Mouse (Mus musculus): ENCODE measurements at regions not wholly inside any gene's neighbourhood (a gene's known extent, or its start where the extent isn't known, plus 50 kb on each side); places are given as distances from the start of the nearest gene placed in this dataset.

GRCm38 (mm10) chr7:54333142-54333541 is 502.2 kb upstream of the Luzp2 start:
- no peak for DNase-seq
- intact Hi-C loops (cut with DNase I), result no loop called here

GRCm38 (mm10) chr7:54334916-54335315 is 500.4 kb upstream of the Luzp2 start:
- intact Hi-C loops (cut with DNase I), result no loop called here

GRCm38 (mm10) chr7:54340532-54340931 is 494.8 kb upstream of the Luzp2 start:
- intact Hi-C loops (cut with DNase I), result loop anchor here (5.0 kb wide), 1 partner anchor 853 kb away; no protein-coding TSS in a partner anchor
- no peak for DNase-seq

More at GRCm38 (mm10) chr7:54334916-54335315, 500.4 kb upstream of the Luzp2 start:
- DNase-seq, result no peak

Measured in heart, postnatal 10 days (tissue).